Mouse (Mus musculus) limb, embryonic 14.5 days (tissue): ENCODE results near the gene Hsd17b2. TPM values are rescaled to one million over a fixed set of nuclear protein-coding genes. Genes with fewer than 3 reads are reported as not detected.

Experiments
- ATAC-seq: fragments of 200-750 bp; cut with Nextera tagmentation; 2 replicates; pipeline ENCODE4 v1.8.0; 2017; ENCODE audit warnings: low read depth, moderate number of reproducible peaks, moderate TSS enrichment; ENCODE audit not compliant: low FRiP score
- DNase-seq: peaks from one replicate; pipeline ENCODE4 v3.0.0-alpha.2; 2015; ENCODE audit warnings: low spot score
- H3K27ac ChIP-seq: fragments of 300-500 bp; sonication (generic); replicated peaks from 2 replicates; pipeline ENCODE4 v1.5.1; 2014; ENCODE audit warnings: low read depth, mild to moderate bottlenecking, low read length, moderate library complexity, mixed read lengths
- H3K27me3 ChIP-seq: fragments of 300-500 bp; sonication (generic); 2 replicates; pipeline ENCODE4 v1.6.1; 2014; ENCODE audit warnings: low read length, mixed read lengths; ENCODE audit not compliant: control insufficient read depth, insufficient read depth
- H3K36me3 ChIP-seq: fragments of 300-500 bp; sonication (generic); 2 replicates; pipeline ENCODE4 v1.6.1; 2014; ENCODE audit warnings: mild to moderate bottlenecking, low read length, moderate library complexity, mixed read lengths; ENCODE audit not compliant: control insufficient read depth, insufficient read depth
- H3K4me1 ChIP-seq: fragments of 300-500 bp; sonication (generic); 2 replicates; pipeline ENCODE4 v1.6.1; 2014; ENCODE audit warnings: antibody characterized with exemption, low read length, mixed read lengths; ENCODE audit not compliant: control insufficient read depth, insufficient read depth
- H3K4me2 ChIP-seq: fragments of 300-500 bp; sonication (generic); replicated peaks from 2 replicates; pipeline ENCODE4 v1.6.1; 2014; ENCODE audit warnings: low read depth, mild to moderate bottlenecking, low read length, moderate library complexity; ENCODE audit not compliant: severe bottlenecking
- H3K4me3 ChIP-seq: fragments of 300-500 bp; sonication (generic); replicated peaks from 2 replicates; pipeline ENCODE4 v1.5.1; 2014; ENCODE audit warnings: low read length
- H3K9ac ChIP-seq: fragments of 300-500 bp; sonication (generic); 2 replicates; pipeline ENCODE4 v1.6.1; 2014; ENCODE audit warnings: mild to moderate bottlenecking, low read depth, low read length, moderate library complexity; ENCODE audit not compliant: severe bottlenecking
- H3K9me3 ChIP-seq: fragments of 300-500 bp; sonication (generic); 2 replicates; pipeline ENCODE4 v1.6.1; 2016; ENCODE audit warnings: low read length; ENCODE audit not compliant: control insufficient read depth
- POLR2A ChIP-seq: fragments of 200-500 bp; IDR thresholded peaks from 2 replicates; pipeline ENCODE4 v1.8.0; 2012; ENCODE audit warnings: inconsistent platforms, mild to moderate bottlenecking, moderate library complexity, borderline replicate concordance; ENCODE audit not compliant: insufficient read depth, insufficient read length; ENCODE audit errors: extremely low read depth
- WGBS: fragments of 180-500 bp; shearing (Covaris S2); extraction: QIAGEN DNeasy Blood & Tissue Kit; methylation state at CpG from one replicate; pipeline ENCODE4 v1.1.7; 2014; 5-methylcytosine and 5-hydroxymethylcytosine counted together
- polyA plus RNA-seq, 2 experiments: library from polyadenylated mRNA; depleted of rRNA in 1 of 2; stranded (reverse) in 1 of 2; unstranded in 1 of 2; fragments of >200 nt; fragmentation: Nextera tagmentation in 1 of 2; extraction: Ambion mirVana in 1 of 2; gene quantifications; 2 replicates each; pipeline versions ENCODE4 v1.2.1 to v1.2.3; 2012 to 2014

The Hsd17b2 gene
- polyA plus RNA-seq, 2 experiments, result 0.21 TPM; not detected in 1

- peak overlapping the region; percentile 65 for H3K27ac ChIP-seq
- TF ChIP-seq POLR2A, result no peak
- no peaks in the 10 kb centered on the region for H3K9me3 ChIP-seq
- DNase-seq (peak; percentile 21), ATAC-seq (peak; percentile 42)
- no peaks in the 10 kb centered on the region for H3K27me3 ChIP-seq
- peaks cover 13% of the 10 kb centered on the region for H3K36me3 ChIP-seq
- H3K4me2 ChIP-seq, result peak overlapping the region; percentile 54
- H3K9ac ChIP-seq, result peak overlapping the region; percentile 91
- 2% methylated on average over 11 of the region's 11 CpGs for WGBS
- peak overlapping the region; percentile 83 for H3K4me3 ChIP-seq
- H3K4me1 ChIP-seq, result peaks cover 14% of the 10 kb centered on the region
These were observed 100.6 kb downstream of the Hsd17b2 start for GRCm38 (mm10) chr8:117802299-117802689.

- Histone ChIP-seq H3K36me3 (no peaks in the 10 kb centered on the region), H3K4me1 (peaks cover 7% of the 10 kb centered on the region), H3K27ac (no peak overlapping the region), H3K4me2 (no peak overlapping the region), H3K9me3 (no peaks in the 10 kb centered on the region), H3K27me3 (no peaks in the 10 kb centered on the region), H3K4me3 (no peak overlapping the region), H3K9ac (no peak overlapping the region)
- TF ChIP-seq POLR2A, result no peak
- no peak for ATAC-seq
- 69% methylated on average over 5 of the region's 5 CpGs for WGBS
- no peak for DNase-seq
These were observed 103.7 kb downstream of the Hsd17b2 start for GRCm38 (mm10) chr8:117805419-117805818.

Other genes with a start within 250 kb of the Hsd17b2 start
- 3.6 and 3.8 TPM in 2 replicates for gene Plcg2, start 203.6 kb upstream of the Hsd17b2 start, polyA plus RNA-seq (2012; rRNA removed)
- 3.2 and 5.6 TPM in 2 replicates for gene Plcg2, start 203.6 kb upstream of the Hsd17b2 start, polyA plus RNA-seq (2014; fragmentation: Nextera tagmentation; extraction: Ambion mirVana)
- gene Sdr42e1, start 28.2 kb upstream of the Hsd17b2 start, polyA plus RNA-seq (2012; rRNA removed), result 5.2 and 6.4 TPM in 2 replicates
- 6.6 and 7.8 TPM in 2 replicates for gene Sdr42e1, start 28.2 kb upstream of the Hsd17b2 start, polyA plus RNA-seq (2014; fragmentation: Nextera tagmentation; extraction: Ambion mirVana)
- 33.8 and 44.4 TPM in 2 replicates for gene Mphosph6, start 100.0 kb downstream of the Hsd17b2 start, polyA plus RNA-seq (2012; rRNA removed)
- gene Mphosph6, start 100.0 kb downstream of the Hsd17b2 start, polyA plus RNA-seq (2014; fragmentation: Nextera tagmentation; extraction: Ambion mirVana), result 55.9 and 56.8 TPM in 2 replicates